Mouse (Mus musculus) cortical plate, adult 2 months (tissue): Measurements from ENCODE around the gene Syk.
A peak's percentile ranks its signal among the peaks of the same experiment; 100 is the strongest.

ENCODE experiments used
- CTCF ChIP-seq: fragments of 200-500 bp; IDR thresholded peaks from 2 replicates; pipeline ENCODE4 v1.5.1; 2011; ENCODE audit warnings: mild to moderate bottlenecking, control low read depth, low read length; ENCODE audit not compliant: insufficient read depth; ENCODE audit errors: extremely low read depth
- POLR2A ChIP-seq: fragments of 200-500 bp; IDR thresholded peaks from 2 replicates; pipeline ENCODE4 v1.6.1; 2011; ENCODE audit warnings: mild to moderate bottlenecking, low read length, control low read depth; ENCODE audit not compliant: insufficient read depth; ENCODE audit errors: extremely low read depth

DNA sequence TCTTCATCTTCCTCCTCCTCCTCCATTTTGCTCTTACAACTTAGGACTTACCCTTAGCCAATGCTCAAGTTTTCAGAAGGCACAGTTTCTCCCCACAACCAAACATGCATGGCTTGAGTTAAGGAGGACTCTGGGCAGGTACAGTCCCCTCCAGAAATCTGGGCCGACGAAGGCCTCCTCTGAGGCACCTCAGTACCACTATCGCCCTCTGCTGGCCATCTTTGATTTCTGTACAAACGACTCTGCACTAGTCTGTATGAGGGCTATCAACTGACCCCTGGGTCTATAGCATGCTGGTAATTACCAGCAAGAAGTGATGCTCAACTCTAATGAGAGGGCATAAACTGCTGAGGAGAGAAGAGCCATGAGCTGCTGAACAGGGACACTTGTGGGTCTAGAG is 47.4 kb upstream of the Syk start:
- TF ChIP-seq CTCF, result peak; percentile 67
- TF ChIP-seq POLR2A, result no peak
